Mouse (Mus musculus): ENCODE measurements around the gene Tst. TPM values are rescaled to one million over a fixed set of nuclear protein-coding genes. Genes with fewer than 3 reads are reported as not detected.

Gene Tst
- polyA plus RNA-seq, 1 experiment, result not detected

DNA sequence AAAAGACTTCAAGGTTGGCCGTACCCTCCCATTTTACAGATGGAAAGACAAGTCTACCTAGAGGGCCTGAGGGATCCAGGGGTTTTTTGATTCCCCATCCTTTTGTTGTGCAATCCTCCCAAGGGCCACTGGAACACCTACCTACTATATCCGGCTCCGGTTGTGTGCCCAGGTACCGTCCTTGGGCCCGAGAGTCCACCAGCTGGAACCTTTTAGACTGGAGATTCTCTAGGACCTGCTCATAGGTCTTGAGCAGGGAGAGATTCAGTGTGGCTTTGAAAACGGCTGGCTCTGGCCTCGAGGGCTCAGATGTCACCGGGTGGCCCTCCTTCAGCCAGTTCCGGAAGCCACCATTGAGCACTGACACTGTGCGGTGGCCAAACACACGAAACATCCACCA lies 609 bp downstream of the Tst start:
- WGBS, result 63% methylated on average over 11 of the region's 11 CpGs
- peaks cover 22% of the 10 kb centered on the region for H3K4me1 ChIP-seq (ENCODE audit: control insufficient read depth, insufficient read depth, low read length)
- no peak overlapping the region for H3K27ac ChIP-seq (ENCODE audit: insufficient read depth, low read depth, low read length)
- peak overlapping the region; percentile 91 for H3K4me3 ChIP-seq (ENCODE audit: insufficient read depth, low read depth, low read length)
- no peak for TF ChIP-seq CTCF (IDR thresholded peaks at IDR 0.05; ENCODE audit: insufficient read depth, low read depth, low read length)
- no peak for TF ChIP-seq POLR2A (IDR thresholded peaks at IDR 0.05; ENCODE audit: insufficient read depth, low read depth, low read length)

- Histone ChIP-seq H3K27ac (ENCODE audit: insufficient read depth, low read depth, low read length) (no peak overlapping the region), H3K4me3 (ENCODE audit: insufficient read depth, low read depth, low read length) (no peak overlapping the region), H3K4me1 (ENCODE audit: control insufficient read depth, insufficient read depth, low read length) (peaks cover 17% of the 10 kb centered on the region)
- TF ChIP-seq CTCF (IDR thresholded peaks at IDR 0.05; ENCODE audit: insufficient read depth, low read depth, low read length) (no peak), POLR2A (IDR thresholded peaks at IDR 0.05; ENCODE audit: insufficient read depth, low read depth, low read length) (no peak)
- 60% methylated on average over 1 of the region's 1 CpGs for WGBS
Measured at GRCm38 (mm10) chr15:78403896-78404295, 1.8 kb downstream of the Tst start.

DNA sequence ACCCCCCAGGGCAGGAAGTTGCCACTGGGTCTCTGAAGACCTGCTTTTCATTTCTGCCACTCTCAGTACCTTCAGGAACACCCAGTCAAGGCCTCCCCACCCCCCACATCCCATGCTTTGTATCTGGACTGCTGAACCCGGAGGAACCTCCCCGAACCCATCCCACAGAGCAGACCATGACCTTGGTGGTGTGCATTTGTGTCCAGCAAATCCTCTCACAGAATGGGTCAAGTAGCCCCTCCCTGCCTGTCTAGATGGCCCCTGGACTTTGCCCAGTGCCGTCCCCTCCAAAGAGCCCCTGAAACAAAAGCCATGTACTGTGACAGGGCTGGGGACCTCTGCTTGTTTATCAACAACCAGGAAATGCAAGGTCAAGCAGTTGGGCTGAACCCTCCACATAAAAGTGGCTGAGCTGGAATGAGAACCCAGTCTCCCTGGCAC lies 2.4 kb downstream of the Tst start:
- H3K4me3 ChIP-seq (ENCODE audit: insufficient read depth, low read depth, low read length), result no peak overlapping the region
- peaks cover 17% of the 10 kb centered on the region for H3K4me1 ChIP-seq (ENCODE audit: control insufficient read depth, insufficient read depth, low read length)
- WGBS, result 60% methylated on average over 3 of the region's 3 CpGs
- TF ChIP-seq POLR2A (IDR thresholded peaks at IDR 0.05; ENCODE audit: insufficient read depth, low read depth, low read length) (no peak), CTCF (IDR thresholded peaks at IDR 0.05; ENCODE audit: insufficient read depth, low read depth, low read length) (no peak)
- H3K27ac ChIP-seq (ENCODE audit: insufficient read depth, low read depth, low read length), result no peak overlapping the region

- 74% methylated on average over 7 of the region's 7 CpGs for WGBS
- TF ChIP-seq CTCF (IDR thresholded peaks at IDR 0.05; ENCODE audit: insufficient read depth, low read depth, low read length), result no peak
- TF ChIP-seq POLR2A (IDR thresholded peaks at IDR 0.05; ENCODE audit: insufficient read depth, low read depth, low read length), result no peak
- Histone ChIP-seq H3K4me1 (ENCODE audit: control insufficient read depth, insufficient read depth, low read length) (peaks cover 17% of the 10 kb centered on the region), H3K27ac (ENCODE audit: insufficient read depth, low read depth, low read length) (no peak overlapping the region), H3K4me3 (ENCODE audit: insufficient read depth, low read depth, low read length) (no peak overlapping the region)
Measured at GRCm38 (mm10) chr15:78402423-78402822, 3.3 kb downstream of the Tst start.

- TF ChIP-seq POLR2A (IDR thresholded peaks at IDR 0.05; ENCODE audit: insufficient read depth, low read depth, low read length) (no peak), CTCF (IDR thresholded peaks at IDR 0.05; ENCODE audit: insufficient read depth, low read depth, low read length) (no peak)
- H3K4me1 ChIP-seq (ENCODE audit: control insufficient read depth, insufficient read depth, low read length), result peaks cover 17% of the 10 kb centered on the region
- H3K27ac ChIP-seq (ENCODE audit: insufficient read depth, low read depth, low read length), result peak overlapping the region; percentile 64; the same call in 1 of the 2 replicates
- H3K4me3 ChIP-seq (ENCODE audit: insufficient read depth, low read depth, low read length), result no peak overlapping the region
- 63% methylated on average over 4 of the region's 4 CpGs for WGBS
Measured at GRCm38 (mm10) chr15:78401921-78402320, 3.8 kb downstream of the Tst start.

GRCm38 (mm10) chr15:78401345-78401744 lies 4.4 kb downstream of the Tst start:
- Histone ChIP-seq H3K4me1 (ENCODE audit: control insufficient read depth, insufficient read depth, low read length) (peaks cover 17% of the 10 kb centered on the region), H3K27ac (ENCODE audit: insufficient read depth, low read depth, low read length) (peak overlapping the region; percentile 64; the same call in 1 of the 2 replicates), H3K4me3 (ENCODE audit: insufficient read depth, low read depth, low read length) (no peak overlapping the region)
- WGBS, result 67% methylated on average over 6 of the region's 6 CpGs
- TF ChIP-seq CTCF (IDR thresholded peaks at IDR 0.05; ENCODE audit: insufficient read depth, low read depth, low read length) (no peak), POLR2A (IDR thresholded peaks at IDR 0.05; ENCODE audit: insufficient read depth, low read depth, low read length) (no peak)

GRCm38 (mm10) chr15:78395478-78395962 lies 10.2 kb downstream of the Tst start, which contains the start of gene Tex33:
Gene Tex33, minus strand, starts transcription at chr15:78395912.
- Histone ChIP-seq H3K27ac (ENCODE audit: insufficient read depth, low read depth, low read length) (no peak within 1 kb of the TSS), H3K4me1 (ENCODE audit: control insufficient read depth, insufficient read depth, low read length) (no peaks in the 10 kb centered on the region), H3K4me3 (ENCODE audit: insufficient read depth, low read depth, low read length) (no peak within 1 kb of the TSS)
- TF ChIP-seq POLR2A (IDR thresholded peaks at IDR 0.05; ENCODE audit: insufficient read depth, low read depth, low read length) (no peak), CTCF (IDR thresholded peaks at IDR 0.05; ENCODE audit: insufficient read depth, low read depth, low read length) (no peak)
- 87% methylated on average over 8 of the region's 8 CpGs for WGBS

GRCm38 (mm10) chr15:78390855-78391254 lies 14.9 kb downstream of the Tst start:
- Histone ChIP-seq H3K4me1 (ENCODE audit: control insufficient read depth, insufficient read depth, low read length) (no peaks in the 10 kb centered on the region), H3K27ac (ENCODE audit: insufficient read depth, low read depth, low read length) (no peak overlapping the region), H3K4me3 (ENCODE audit: insufficient read depth, low read depth, low read length) (no peak overlapping the region)
- WGBS, result 85% methylated on average over 3 of the region's 3 CpGs
- TF ChIP-seq CTCF (IDR thresholded peaks at IDR 0.05; ENCODE audit: insufficient read depth, low read depth, low read length) (no peak), POLR2A (IDR thresholded peaks at IDR 0.05; ENCODE audit: insufficient read depth, low read depth, low read length) (no peak)

DNA sequence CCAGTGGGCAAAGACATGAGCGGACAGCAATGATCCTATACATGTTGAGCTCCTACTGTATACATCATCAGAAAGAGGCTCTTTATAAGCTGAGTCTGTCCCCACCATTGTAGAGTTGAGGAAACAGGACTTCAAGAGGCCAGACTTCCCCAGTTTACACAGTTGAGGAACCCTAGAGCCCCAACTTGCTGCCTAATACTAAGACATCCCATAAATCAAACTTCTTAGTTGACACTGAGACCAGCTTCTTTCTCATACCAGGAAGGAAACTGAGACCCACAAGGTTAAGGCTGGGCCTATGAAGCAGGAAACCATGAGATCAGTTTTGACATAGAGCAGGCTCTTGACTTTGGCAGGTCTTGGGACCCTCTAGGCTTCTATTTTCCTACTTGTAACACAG lies 20.1 kb downstream of the Tst start:
- H3K27ac ChIP-seq (ENCODE audit: insufficient read depth, low read depth, low read length), result no peak overlapping the region

More for the DNA sequence above, 20.1 kb downstream of the Tst start:
- H3K4me1 ChIP-seq (ENCODE audit: control insufficient read depth, insufficient read depth, low read length), result no peaks in the 10 kb centered on the region
- no peak overlapping the region for H3K4me3 ChIP-seq (ENCODE audit: insufficient read depth, low read depth, low read length)
- WGBS, result 95% methylated on average over 1 of the region's 1 CpGs
- TF ChIP-seq POLR2A (IDR thresholded peaks at IDR 0.05; ENCODE audit: insufficient read depth, low read depth, low read length) (no peak), CTCF (IDR thresholded peaks at IDR 0.05; ENCODE audit: insufficient read depth, low read depth, low read length) (no peak)
